Mouse (Mus musculus) kidney, postnatal 36 days (tissue): ENCODE results near the gene Lrp8.

Experiments used
- DNase-seq, 2 experiments: peaks; one replicate each; pipeline ENCODE4 v3.0.0; 2021 to 2022; ENCODE audit warnings: mixed read lengths in 2 of 2

The Lrp8 gene

GRCm38 (mm10) chr4:107808655-107809054 is 6.6 kb downstream of the Lrp8 start:
- no peak for DNase-seq

DNA sequence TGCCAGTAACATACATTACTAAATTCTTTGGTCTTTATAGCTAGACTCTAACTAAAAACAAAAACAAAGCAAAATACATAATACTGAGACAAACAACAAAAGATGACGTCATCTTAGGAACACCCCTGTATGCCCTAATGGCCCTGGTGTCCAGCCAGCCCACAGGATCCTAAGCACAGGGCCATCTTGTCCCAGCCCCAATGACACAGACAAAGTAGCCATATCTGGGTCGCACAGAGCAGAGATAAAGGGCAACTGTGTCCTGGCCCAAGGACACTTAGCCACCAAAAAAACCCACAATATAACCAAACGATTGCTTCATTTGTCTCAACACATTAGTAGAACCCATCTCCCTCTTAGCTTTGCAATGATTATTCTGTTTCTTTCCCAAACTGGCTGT is 8.9 kb downstream of the Lrp8 start:
- no peak for DNase-seq

- DNase-seq = no peak
Measured at GRCm38 (mm10) chr4:107811716-107812330, 9.8 kb downstream of the Lrp8 start.

DNA sequence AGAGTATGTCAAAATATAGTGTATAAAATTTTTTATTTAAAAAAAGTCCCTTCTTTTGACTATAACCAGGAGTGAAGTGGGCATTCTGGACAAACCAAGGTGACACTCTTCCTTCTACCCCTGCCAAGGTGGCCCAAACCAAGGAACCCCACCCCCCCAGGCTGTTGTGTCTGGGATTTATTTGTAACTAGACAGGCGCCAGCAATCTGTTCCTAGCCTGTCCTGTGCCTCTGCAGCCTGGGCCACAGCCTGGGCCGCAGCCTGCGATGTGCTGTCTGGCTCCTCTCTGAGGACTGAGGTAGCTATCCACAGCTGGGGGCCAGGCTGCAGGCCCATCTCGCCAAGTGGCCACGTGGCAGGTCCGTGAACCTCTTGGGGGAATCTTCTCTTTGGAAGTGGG is 10.3 kb downstream of the Lrp8 start:
- DNase-seq = no peak

DNA sequence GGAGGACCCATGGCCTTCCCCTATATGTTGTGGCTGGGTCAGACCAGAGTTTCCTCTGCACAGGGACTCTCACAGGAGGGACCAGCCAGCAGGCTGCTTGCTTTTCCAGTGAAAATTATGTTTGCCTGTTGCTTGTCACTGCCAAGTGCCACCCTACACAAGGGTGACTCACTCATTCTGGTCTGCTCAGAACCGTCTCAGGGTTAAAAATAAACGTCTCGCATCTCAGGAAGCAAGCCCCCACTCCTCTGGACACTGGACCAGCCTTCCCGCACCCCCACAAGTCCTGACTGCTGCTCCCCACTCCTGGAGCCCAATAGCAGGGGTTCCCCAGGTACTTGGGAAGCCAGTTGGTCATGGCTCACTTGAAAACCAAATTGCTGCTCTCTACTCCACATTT is 14.4 kb downstream of the Lrp8 start:
- DNase-seq = no peak

GRCm38 (mm10) chr4:107817463-107817862 is 15.4 kb downstream of the Lrp8 start:
- DNase-seq = no peak

GRCm38 (mm10) chr4:107819990-107820719 is 18.1 kb downstream of the Lrp8 start:
- no peak for DNase-seq

- peak; percentile 21 to 63 for DNase-seq
Measured at GRCm38 (mm10) chr4:107820856-107821619, 19.0 kb downstream of the Lrp8 start.

GRCm38 (mm10) chr4:107822936-107823411 is 20.9 kb downstream of the Lrp8 start:
- no peak for DNase-seq

GRCm38 (mm10) chr4:107823511-107823910 is 21.4 kb downstream of the Lrp8 start:
- DNase-seq = peak in 1 of 2 experiments; percentile 24

DNA sequence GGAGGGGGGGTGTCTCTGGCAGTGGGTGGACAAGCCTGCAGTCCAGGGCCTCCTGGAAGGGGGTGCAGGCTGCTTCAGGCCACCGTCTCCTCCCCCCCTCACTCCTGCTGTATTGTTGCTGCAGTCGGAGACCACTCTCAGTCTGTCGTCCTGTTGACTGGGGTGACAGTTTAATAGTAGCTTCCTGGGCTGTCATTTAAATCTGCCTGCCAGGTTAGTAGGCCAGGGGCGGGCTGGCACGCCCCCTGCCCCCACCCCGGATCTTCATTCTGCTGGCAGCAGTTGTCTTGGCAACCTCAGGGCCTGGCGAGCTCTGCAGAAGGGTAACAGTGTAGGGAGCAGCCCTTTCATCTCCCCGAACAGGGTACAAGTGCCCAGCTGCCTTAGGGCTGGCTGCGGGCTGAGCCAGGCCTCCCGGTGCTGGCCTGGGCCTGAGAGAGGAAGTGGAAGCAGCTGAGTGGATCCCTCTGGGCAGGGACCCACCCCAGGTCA is 26.7 kb downstream of the Lrp8 start:
- DNase-seq = no peak

DNA sequence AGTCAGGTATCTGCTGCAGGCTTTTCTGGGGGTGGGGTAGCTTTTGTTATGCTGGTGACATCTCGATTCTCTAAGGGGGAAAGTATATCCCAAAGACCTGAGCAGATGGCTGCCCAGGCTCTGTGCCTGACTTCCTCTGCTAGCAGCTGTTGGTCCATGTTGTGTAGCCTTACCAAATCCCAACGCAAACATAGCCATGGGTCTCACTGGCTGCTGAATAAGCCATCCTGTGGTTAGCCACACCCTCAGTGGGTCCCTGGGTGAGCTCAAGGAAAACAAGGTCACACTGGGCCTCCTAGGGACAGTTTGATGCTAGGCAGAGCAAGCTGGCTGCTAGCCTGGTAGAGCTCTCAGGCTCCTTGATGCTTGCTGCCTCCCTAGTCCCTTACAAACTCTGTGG is 27.6 kb downstream of the Lrp8 start:
- DNase-seq = no peak

DNA sequence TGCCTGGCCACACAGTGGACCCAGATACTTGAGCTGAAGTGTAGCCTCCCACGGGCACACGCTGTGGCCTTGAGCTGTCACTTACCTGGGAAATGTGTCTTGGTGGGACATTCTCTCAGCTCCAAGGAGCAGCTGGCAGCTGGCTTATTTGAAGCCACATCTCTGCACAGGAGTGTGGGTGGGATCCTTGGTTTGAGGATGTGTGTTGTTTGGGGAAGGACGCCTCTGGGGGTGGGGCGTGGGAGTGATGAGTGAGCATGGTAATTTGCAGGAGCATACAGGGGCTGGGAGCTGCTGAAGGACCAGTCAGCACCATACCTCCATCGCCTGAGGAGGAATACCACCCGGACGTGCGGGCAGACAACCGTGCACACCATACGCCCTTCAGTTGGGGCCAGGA is 28.1 kb downstream of the Lrp8 start:
- DNase-seq = no peak

- DNase-seq = no peak
Measured at GRCm38 (mm10) chr4:107830821-107831221, 28.8 kb downstream of the Lrp8 start.

DNA sequence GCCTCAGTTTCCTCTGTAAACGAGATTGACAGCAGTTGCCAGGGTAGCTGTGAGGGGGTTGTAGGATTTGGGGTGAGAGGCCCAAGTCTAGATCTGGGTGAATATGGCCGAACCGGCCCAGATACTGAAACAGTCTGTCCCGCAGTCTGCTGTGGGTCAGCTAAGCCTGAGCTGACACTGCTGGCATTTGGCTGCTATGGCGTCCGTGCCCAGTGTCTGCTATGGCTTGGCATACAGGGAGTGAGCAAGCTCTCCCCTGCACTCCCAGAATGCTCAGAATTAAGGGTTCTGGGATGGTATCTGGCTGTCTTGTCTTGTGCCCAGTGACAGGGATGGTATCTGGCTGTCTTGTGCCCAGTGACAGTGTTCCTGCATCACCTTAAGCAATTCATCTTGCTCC is 29.6 kb downstream of the Lrp8 start:
- no peak for DNase-seq

GRCm38 (mm10) chr4:107833525-107833924 is 31.5 kb downstream of the Lrp8 start:
- no peak for DNase-seq

GRCm38 (mm10) chr4:107834643-107835314 is 32.7 kb downstream of the Lrp8 start:
- DNase-seq = peak in 1 of 2 experiments; percentile 51

GRCm38 (mm10) chr4:107835508-107835909 is 33.4 kb downstream of the Lrp8 start:
- no peak for DNase-seq

- peak in 1 of 2 experiments; percentile 67 for DNase-seq
Measured at GRCm38 (mm10) chr4:107836758-107837157, 34.7 kb downstream of the Lrp8 start.

GRCm38 (mm10) chr4:107837910-107838309 is 35.8 kb downstream of the Lrp8 start:
- DNase-seq = no peak

- DNase-seq = no peak
Measured at GRCm38 (mm10) chr4:107843687-107844086, 41.6 kb downstream of the Lrp8 start.

DNA sequence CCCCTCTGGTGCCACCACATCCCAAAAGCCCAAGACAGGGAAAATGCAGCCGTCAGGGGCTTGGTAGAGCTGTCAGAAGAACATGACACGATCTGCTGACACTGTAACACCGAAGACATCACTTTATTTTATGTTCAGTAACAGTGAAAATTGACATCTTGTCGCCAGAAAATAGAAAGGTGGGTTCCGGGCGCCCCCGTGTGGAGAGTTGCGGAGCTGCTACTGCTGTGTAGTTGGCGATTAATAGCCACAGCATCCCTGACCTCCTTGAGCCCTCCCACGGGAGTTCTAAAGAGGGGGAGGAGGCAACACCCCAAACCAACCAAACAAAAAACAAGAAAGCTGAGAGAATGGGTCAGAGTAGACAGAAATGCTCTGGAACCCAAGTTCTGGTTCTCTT is 42.9 kb downstream of the Lrp8 start:
- peak; percentile 46 to 86 for DNase-seq

DNA sequence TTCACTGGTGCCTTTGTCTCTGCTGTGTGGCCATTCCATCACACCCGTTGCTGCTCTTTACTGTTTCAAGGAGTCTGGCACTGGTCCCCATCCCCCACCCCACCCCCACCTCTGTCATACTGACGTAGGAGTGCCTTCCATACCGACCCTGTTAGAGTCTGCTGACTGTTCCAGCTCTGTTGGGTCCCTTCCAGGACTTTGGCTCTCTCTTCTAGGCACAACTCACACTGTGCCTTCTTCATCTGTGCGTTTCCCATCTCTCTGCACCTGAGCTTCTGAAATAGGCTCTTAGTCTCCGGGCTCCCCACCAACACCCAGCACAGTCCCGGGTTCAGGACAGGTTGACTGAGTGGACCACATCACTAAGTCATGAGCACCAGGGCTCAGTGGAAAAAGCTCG is 44.7 kb downstream of the Lrp8 start:
- DNase-seq = no peak
